Mouse (Mus musculus) erythroblast, embryonic 14.5 days (primary cell): Measurements from ENCODE around the gene Ube2q1.
"Not testable (repeated sequence)": the region's sequence is repeated elsewhere in the genome, so short reads cannot be mapped to it uniquely, and the experiment has no call there.

Experiments used
- GATA1 ChIP-seq: IDR thresholded peaks from 2 replicates; pipeline ENCODE4 v1.6.1; 2012; ENCODE audit warnings: low read length, inconsistent platforms, mixed read lengths
- TAL1 ChIP-seq: IDR thresholded peaks from 3 replicates; pipeline ENCODE4 v1.6.1; 2012; ENCODE audit warnings: low read length, inconsistent platforms, mixed read lengths

- TF ChIP-seq GATA1, TAL1: not testable (repeated sequence)
Measured at GRCm38 (mm10) chr3:89800078-89800477, 26.7 kb downstream of the Ube2q1 start.
